Mouse (Mus musculus) olfactory bulb, adult 2 months (tissue): Measurements from ENCODE around the gene Ppfia4. TPM values are rescaled to one million over a fixed set of nuclear protein-coding genes. Genes with fewer than 3 reads are reported as not detected.

Experiments used
- H3K27ac ChIP-seq: fragments of 200-500 bp; 2 replicates; pipeline ENCODE4 v1.5.1; 2012; ENCODE audit warnings: low read depth, low read length; ENCODE audit not compliant: insufficient read depth
- H3K4me1 ChIP-seq: fragments of 200-500 bp; 2 replicates; pipeline ENCODE4 v1.6.1; 2012; ENCODE audit warnings: low read length; ENCODE audit not compliant: control insufficient read depth, insufficient read depth
- H3K4me3 ChIP-seq: fragments of 200-500 bp; 2 replicates; pipeline ENCODE4 v1.5.1; 2012; ENCODE audit warnings: mild to moderate bottlenecking, low read depth, low read length, moderate library complexity; ENCODE audit not compliant: insufficient read depth
- CTCF ChIP-seq: fragments of 200-500 bp; IDR thresholded peaks from 2 replicates; pipeline ENCODE4 v1.5.1; 2012; ENCODE audit warnings: low read depth, mild to moderate bottlenecking, low read length, moderate library complexity; ENCODE audit not compliant: insufficient read depth
- POLR2A ChIP-seq: fragments of 200-500 bp; IDR thresholded peaks from 2 replicates; pipeline ENCODE4 v1.6.1; 2012; ENCODE audit warnings: mild to moderate bottlenecking, low read depth, low read length, moderate library complexity; ENCODE audit not compliant: insufficient read depth
- WGBS: fragments of 180-500 bp; shearing (Covaris S2); methylation state at CpG from one replicate; pipeline ENCODE4 v1.1.7; 2018; 5-methylcytosine and 5-hydroxymethylcytosine counted together
- polyA plus RNA-seq: library from polyadenylated mRNA; stranded (reverse); fragments of >200 nt; gene quantifications from 2 replicates; pipeline ENCODE4 v1.2.4, GENCODE M21; 2012; ENCODE audit warnings: low replicate concordance; ENCODE audit not compliant: missing spikeins, insufficient read depth, insufficient read length

Ppfia4 gene
- polyA plus RNA-seq, 1 experiment: not detected

GRCm38 (mm10) chr1:134311760-134312159 is 21.0 kb downstream of the Ppfia4 start:
- 92% methylated on average over 7 of the region's 7 CpGs for WGBS
- H3K4me1 ChIP-seq: 0 out of 2 replicates have a peak, but pooled peaks cover 2% of the 10 kb centered on the region
- TF ChIP-seq CTCF (no peak), POLR2A (no peak)
- no peak overlapping the region for H3K27ac ChIP-seq
- no peak overlapping the region for H3K4me3 ChIP-seq

DNA sequence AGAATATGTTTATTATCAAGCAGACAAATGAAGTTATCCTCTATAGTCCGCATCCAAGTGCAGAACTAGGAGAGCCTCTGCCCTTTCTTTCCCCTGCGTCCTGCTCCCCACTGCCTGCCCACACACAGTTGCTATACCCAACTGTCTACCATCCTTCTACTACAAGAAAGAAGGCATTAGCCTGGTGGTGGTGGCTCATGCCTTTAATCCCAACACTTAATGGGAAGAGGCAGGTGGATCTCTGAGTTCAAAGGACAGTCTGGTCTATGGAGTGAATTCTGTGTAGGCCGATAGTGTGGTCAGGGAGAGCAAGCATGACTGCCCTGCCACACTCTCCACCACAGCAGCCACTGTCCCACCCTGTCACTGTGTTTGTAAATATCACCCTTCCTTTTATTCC is 22.0 kb downstream of the Ppfia4 start:
- 0 out of 2 replicates have a peak, but pooled peaks cover 2% of the 10 kb centered on the region for H3K4me1 ChIP-seq
- TF ChIP-seq CTCF (no peak), POLR2A (no peak)
- no peak overlapping the region for H3K27ac ChIP-seq
- H3K4me3 ChIP-seq: no peak overlapping the region
- 93% methylated on average over 3 of the region's 3 CpGs for WGBS

GRCm38 (mm10) chr1:134310291-134310690 is 22.4 kb downstream of the Ppfia4 start:
- H3K4me3 ChIP-seq: no peak overlapping the region
- no peak overlapping the region for H3K27ac ChIP-seq
- WGBS: 79% methylated on average over 2 of the region's 2 CpGs
- H3K4me1 ChIP-seq: 0 out of 2 replicates have a peak, but pooled peaks cover 2% of the 10 kb centered on the region
- no peak for TF ChIP-seq CTCF
- no peak for TF ChIP-seq POLR2A

GRCm38 (mm10) chr1:134307409-134307808 is 25.3 kb downstream of the Ppfia4 start:
- no peak overlapping the region for H3K4me3 ChIP-seq
- TF ChIP-seq CTCF: no peak
- TF ChIP-seq POLR2A: no peak
- H3K4me1 ChIP-seq: peaks cover 9% of the 10 kb centered on the region
- no peak overlapping the region for H3K27ac ChIP-seq
- WGBS: 65% methylated on average over 10 of the region's 10 CpGs

GRCm38 (mm10) chr1:134304940-134305339 is 27.8 kb downstream of the Ppfia4 start:
- Histone ChIP-seq H3K4me3 (no peak overlapping the region), H3K27ac (no peak overlapping the region), H3K4me1 (peaks cover 10% of the 10 kb centered on the region)
- 90% methylated on average over 9 of the region's 9 CpGs for WGBS
- TF ChIP-seq CTCF (no peak), POLR2A (no peak)

GRCm38 (mm10) chr1:134302568-134303238 is 30.0 kb downstream of the Ppfia4 start:
- Histone ChIP-seq H3K4me3 (no peak overlapping the region), H3K4me1 (peaks cover 16% of the 10 kb centered on the region), H3K27ac (peak overlapping the region; percentile 55)
- WGBS: 46% methylated on average over 8 of the region's 8 CpGs
- TF ChIP-seq POLR2A (no peak), CTCF (no peak)

GRCm38 (mm10) chr1:134298636-134299411 is 33.9 kb downstream of the Ppfia4 start:
- no peak for TF ChIP-seq POLR2A
- no peak for TF ChIP-seq CTCF
- Histone ChIP-seq H3K4me3 (peak overlapping the region; percentile 17; the same call in 1 of the 2 replicates), H3K27ac (no peak overlapping the region), H3K4me1 (peaks cover 16% of the 10 kb centered on the region)
- 35% methylated on average over 59 of the region's 59 CpGs for WGBS

DNA sequence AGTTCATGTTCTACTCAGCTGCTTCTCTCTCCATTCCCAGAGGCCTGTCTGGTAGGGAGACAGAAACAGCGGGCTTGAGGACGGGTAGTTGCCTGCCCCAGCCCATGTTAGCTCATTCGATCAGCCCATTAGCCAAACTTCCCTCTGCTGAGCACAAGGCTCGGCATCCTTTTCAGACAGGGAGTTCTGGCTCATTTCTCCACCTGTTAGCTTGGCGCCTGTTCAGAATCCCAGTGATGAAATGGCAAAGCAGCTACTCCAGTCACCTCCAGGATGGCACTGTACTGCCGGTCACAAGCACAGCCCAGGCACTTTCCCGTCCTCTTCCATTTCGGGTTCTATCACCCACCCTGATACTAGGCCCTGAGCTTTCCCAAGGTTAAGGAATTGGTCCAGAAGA is 35.5 kb downstream of the Ppfia4 start:
- no peak overlapping the region for H3K4me3 ChIP-seq
- peaks cover 6% of the 10 kb centered on the region for H3K4me1 ChIP-seq
- TF ChIP-seq POLR2A (no peak), CTCF (no peak)
- WGBS: 95% methylated on average over 8 of the region's 8 CpGs
- H3K27ac ChIP-seq: no peak overlapping the region

- WGBS: 79% methylated on average over 3 of the region's 3 CpGs
- TF ChIP-seq POLR2A (no peak), CTCF (no peak)
- Histone ChIP-seq H3K27ac (no peak overlapping the region), H3K4me3 (no peak overlapping the region), H3K4me1 (peaks cover 10% of the 10 kb centered on the region; the same call in 1 of the 2 replicates)
Measured at GRCm38 (mm10) chr1:134293738-134294604, 38.8 kb downstream of the Ppfia4 start.
